Mouse (Mus musculus) lung, postnatal 36 days (tissue): Measurements from ENCODE around the gene Epb41.
A peak's percentile ranks its signal among the peaks of the same experiment; 100 is the strongest.

Experiments
- DNase-seq: peaks from one replicate; pipeline ENCODE4 v3.0.0; 2022; ENCODE audit warnings: mixed read lengths

Gene Epb41

GRCm38 (mm10) chr4:131918711-131919500, 156.2 kb downstream of the Epb41 start:
- DNase-seq = peak; percentile 46

DNA sequence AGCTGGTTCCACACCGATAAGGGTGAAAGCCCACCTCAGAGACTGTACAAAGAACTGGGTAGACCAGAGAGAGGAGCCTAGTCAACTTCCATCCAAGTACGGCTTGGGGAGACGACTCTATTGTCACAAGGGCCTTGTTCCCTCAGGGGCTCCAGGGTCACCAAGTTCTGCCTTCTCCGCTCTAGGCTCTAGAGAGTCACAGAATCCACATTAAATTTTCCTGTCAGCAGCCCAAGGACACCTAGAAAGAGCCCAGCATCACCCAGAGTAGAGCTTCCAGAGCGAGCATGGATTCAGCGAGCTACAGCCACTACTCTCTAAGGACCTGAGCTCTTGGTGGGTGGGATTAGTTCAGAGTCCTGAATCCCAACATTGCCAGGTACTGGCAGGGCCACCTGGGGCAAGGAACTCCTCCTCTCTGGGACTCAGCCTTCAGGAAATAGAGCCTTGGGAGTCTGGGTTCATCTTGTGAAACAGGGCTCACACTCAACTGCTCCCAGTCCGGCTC, 157.0 kb downstream of the Epb41 start:
- DNase-seq = no peak

GRCm38 (mm10) chr4:131917010-131917555, 158.0 kb downstream of the Epb41 start:
- DNase-seq = no peak

GRCm38 (mm10) chr4:131916425-131916824, 158.7 kb downstream of the Epb41 start:
- DNase-seq = peak; percentile 91

GRCm38 (mm10) chr4:131915821-131916328, 159.2 kb downstream of the Epb41 start:
- no peak for DNase-seq

DNA sequence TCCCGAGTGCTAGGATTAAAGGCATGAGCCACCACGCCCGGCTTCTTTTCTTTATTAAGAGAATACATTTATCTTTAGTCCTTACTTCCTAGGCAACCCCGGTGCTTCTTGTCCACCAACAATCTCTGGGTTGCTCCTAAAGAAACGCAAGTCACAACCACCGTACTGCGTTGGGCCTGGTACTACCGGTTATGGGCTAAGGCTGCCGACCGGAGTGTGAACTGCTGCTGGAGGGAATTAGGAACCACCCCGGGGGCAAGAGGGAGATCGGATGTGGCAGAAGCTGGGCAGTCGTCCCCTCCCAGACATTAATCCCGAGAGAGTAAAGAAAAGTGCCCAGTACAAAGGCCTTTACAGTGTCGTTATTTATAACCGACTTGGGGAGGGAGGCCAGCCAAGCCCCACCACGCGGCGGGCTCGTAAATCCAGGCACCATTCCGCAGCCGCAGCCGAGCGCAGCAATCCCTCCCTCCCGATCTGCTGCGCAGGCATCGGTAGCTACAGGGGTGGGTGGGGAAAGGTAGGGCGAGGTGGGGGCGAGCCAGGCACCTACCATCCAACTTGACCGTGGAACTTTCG, 160.1 kb downstream of the Epb41 start:
- no peak for DNase-seq

DNA sequence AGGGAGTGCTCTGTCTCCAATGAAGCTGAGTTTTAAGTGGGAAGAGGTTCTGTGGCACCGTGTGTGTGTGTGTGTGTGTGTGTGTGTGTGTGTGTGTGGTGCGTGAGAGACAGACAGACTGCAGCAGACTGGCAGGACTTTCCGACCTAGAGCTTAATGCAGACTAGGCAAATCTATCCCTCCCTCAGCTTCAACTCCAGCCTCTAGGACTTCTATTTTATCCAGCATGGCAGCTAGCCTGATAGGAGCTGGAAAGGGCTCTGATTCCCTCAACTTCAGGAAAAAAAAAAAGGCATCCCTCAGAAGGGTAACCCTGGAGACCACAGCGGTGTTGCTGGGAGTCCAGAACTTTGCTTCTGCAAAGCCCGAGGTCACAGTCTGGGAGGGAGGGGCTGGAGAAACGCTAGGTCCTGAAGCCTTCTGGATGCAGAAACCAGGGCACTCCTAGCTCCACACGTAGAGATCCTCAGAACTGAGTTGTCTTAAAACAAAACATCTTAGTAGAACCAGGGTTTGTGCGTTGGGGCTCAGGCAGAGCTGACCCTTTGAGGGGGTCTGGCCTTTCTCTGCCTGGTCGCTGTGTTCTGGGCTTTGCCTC, 161.0 kb downstream of the Epb41 start:
- DNase-seq = no peak

DNA sequence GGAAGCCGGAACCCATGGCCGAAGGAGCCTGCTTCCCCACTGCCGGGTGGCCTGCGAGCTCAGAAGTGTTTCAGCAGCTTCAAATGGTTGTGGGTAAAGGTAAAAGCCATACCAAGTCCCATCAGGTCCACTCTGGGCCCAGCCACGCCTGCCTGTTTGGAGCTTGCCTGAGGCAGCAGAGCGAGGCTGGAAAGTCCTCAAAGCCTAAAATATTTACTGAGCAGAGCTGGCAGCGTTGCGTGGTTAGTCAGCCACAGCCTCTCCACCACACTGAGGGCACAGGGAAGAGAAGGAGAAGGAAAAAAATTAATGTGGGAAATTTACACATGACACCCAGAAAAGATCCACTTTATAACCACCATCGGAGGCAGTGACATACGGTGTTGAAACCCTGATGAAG, 161.6 kb downstream of the Epb41 start:
- DNase-seq = peak; percentile 78

GRCm38 (mm10) chr4:131911521-131911920, 163.6 kb downstream of the Epb41 start:
- no peak for DNase-seq

- DNase-seq = peak; percentile 62
Observed at GRCm38 (mm10) chr4:131910237-131910994, 164.7 kb downstream of the Epb41 start.

DNA sequence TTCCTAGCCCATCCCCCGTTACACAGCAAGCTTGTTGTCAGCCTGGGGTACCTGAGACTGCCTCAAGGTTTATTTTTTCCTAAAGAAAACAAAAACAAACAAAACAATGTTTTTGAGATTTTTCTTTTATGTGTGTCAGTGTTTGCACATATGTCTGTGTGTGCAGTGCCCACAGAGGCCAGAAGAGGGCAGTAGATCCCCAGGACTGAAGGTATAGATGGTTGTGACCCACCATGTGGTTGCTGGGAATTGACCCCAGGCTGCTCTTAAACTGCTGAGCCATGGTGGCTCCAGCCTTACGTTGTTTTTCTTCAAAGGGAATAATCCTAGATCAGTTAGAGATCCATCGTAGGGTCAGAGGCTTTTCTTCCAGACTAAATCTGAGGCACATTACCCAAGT, 167.2 kb downstream of the Epb41 start:
- no peak for DNase-seq

- DNase-seq = peak; percentile 77
Observed at GRCm38 (mm10) chr4:131906423-131906822, 168.7 kb downstream of the Epb41 start.

DNA sequence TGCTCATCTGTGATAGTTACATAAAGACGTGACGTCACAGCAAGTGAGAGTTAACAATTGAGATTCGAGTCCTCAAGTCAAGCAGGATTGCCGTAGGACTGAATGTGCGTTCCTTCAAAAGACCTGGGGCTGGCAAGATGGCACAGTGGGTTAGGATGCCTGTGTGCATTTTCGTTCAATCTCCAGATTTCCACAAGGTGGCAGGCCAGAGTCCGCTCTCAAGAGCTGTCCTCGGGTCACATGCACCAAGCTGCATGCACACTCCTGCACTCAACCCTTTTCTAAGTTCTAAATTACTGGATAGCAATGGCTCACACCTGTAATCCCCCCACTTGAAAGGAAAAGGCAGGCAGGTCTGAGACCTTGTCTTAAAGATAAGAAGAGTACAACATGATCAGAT, 170.6 kb downstream of the Epb41 start:
- peak; percentile 70 for DNase-seq

DNA sequence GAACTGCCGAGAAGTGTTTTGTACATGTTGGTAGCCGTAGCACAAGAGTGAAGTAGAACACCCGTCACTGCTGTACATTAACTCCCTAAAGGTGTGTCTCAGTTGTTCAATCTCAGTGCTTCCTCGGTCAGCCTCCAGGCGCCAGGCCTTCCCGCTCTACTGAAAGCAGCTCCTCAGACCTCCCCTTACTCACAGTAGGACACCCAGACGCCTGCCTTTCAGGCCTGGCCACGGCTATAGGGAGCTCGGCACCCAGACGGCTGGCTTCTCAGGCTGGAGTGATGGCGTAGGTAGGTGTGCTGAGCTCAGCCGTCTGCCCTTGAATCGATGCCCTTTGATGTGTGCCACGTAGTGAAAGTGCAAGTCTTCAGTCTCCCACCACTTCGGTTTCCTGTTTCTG, 174.0 kb downstream of the Epb41 start:
- DNase-seq = no peak

- no peak for DNase-seq
Observed at GRCm38 (mm10) chr4:131899180-131899554, 176.0 kb downstream of the Epb41 start.

DNA sequence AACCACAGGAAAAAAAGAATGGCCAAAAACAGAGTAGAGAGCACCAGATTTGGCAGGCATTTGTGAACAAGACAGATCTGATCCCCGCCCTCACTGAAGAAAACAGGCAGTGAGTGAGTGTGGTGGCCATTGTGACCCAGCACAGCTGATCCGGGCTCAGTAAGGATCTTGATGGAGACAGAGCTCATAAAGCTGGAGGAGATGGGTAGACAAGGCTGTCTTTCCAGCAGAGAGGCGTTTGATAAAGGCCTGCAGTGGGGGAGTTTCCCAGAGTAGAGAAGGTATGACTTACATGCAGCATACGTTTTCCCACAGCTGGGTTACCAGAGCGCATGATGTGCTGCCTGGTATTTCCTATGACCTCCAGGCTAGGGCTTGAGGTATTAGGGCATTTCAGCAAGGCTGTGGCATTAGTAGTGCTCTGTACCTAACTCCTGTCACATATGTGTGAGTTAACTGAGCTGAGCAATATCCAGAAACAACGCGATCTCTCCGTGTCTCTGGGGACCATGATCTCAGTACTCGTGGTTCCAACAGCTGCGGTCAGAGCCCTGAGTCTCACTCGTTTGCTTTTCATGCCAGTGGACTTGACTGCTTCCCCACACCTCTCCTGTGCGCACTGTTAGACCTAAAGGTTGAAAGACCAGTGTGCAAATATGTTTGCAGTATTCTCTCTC, 176.5 kb downstream of the Epb41 start:
- DNase-seq = no peak

GRCm38 (mm10) chr4:131897787-131898186, 177.3 kb downstream of the Epb41 start:
- peak; percentile 85 for DNase-seq

- DNase-seq = no peak
Observed at GRCm38 (mm10) chr4:131897109-131897508, 178.0 kb downstream of the Epb41 start.

GRCm38 (mm10) chr4:131890692-131891091, 184.4 kb downstream of the Epb41 start:
- no peak for DNase-seq

GRCm38 (mm10) chr4:131888564-131888963, 186.6 kb downstream of the Epb41 start:
- DNase-seq = no peak

DNA sequence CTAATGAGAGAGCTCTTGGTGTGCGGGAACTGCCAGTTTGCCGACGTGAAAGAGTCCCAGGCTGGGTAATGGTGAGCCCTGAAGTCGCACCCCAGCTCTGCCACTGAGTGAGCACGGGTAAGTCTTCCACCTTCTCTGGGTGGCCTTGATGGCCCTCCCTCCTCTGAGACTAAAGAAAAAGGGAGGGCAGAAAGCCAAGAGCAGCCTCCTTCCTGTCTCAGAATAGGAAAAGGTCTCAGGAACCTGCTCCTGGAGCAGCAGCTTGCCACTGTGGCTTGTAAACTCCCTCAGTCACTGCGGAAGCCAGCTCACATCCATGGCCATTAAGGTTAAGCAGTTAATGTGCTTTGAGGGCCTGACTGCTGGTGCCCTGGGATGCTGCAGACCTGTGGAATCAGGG, 189.7 kb downstream of the Epb41 start:
- DNase-seq = no peak

DNA sequence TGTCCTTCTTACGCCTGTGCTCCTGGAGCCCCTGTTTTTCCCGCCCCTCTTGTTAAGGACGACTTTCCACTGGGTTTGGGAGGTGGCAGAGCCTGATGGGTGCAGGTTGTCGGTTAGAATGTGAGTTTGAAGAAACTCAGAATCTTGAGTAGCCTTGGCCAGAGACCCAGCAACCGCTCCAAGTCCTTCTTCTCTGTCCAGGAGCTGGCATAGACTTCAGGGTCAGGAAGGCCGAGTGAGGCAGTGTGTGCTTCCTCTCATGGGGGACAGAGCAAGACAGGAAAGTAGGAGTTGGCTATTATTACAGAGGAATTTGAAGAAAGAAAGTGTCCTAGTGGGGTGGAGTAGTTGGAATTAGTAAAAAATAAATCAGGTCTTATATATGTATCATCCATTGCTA, 191.6 kb downstream of the Epb41 start:
- DNase-seq = peak; percentile 32
